Mouse (Mus musculus) gastrocnemius, adult 8-10 months (tissue): ENCODE measurements around the gene Carf. TPM values are rescaled to one million over a fixed set of nuclear protein-coding genes. Genes with fewer than 3 reads are reported as not detected.
A peak's percentile ranks its signal among the peaks of the same experiment; 100 is the strongest.

Experiments
- DNase-seq, 2 experiments: peaks; one replicate each; pipeline ENCODE4 v3.0.0; 2022; ENCODE audit warnings: low spot score in 2 of 2
- total RNA-seq, 4 experiments: library from RNA; stranded (reverse); gene quantifications; 2 replicates each; pipeline ENCODE4 v1.2.4; 2022

The Carf gene
- total RNA-seq, 4 experiments from 2014 or later: 5.3 to 8.2 (median 6.5) TPM

DNA sequence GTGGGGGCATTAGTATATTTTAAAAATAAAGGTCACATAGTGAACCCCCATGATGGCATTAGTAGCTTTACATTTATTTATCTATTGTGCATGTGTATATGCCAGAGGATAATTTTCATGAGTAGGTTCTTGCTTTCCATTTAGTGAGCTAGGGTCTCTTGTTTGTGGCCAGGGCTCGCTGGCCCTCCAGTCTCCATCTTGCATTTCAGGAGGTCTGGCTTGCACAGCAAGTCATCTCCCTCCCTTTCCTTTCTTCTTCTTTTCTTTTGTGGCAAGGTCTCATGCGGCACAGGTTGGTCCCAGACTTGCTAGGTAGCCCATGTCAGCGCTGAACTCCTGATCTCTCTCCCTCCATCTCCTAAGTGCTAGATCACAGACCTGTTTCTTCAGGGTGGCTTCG is 81.3 kb downstream of the Carf start:
- no peak for DNase-seq

GRCm38 (mm10) chr1:60179932-60180783 is 82.1 kb downstream of the Carf start, which contains the start of gene Nbeal1:
TSS of gene Nbeal1 (plus strand) at chr1:60180599.
- DNase-seq: peak; percentile 97 to 99

DNA sequence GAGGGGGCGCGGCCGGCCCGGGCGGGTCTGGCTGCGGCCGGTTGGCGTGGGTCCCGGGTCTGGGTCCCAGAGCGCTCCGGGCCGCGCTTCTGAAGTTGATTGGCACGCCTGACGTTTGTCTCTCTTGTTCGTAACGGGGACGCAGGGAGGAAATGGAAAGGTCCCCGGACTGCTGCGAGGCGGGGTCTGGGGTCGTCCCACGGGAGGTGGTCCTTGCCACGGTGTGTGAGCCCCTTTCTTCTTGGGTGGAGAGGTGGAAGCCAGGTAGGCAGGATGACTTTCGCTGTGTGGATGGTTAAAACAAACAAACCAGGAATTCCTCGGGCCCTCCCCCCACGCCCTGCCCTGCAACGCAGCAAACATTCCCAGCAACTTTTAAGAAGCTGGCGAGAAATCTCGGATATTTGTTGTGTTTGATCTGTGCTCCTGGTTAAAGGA is 82.8 kb downstream of the Carf start:
- DNase-seq: no peak

GRCm38 (mm10) chr1:60188454-60188853 is 90.4 kb downstream of the Carf start:
- DNase-seq: no peak

- no peak for DNase-seq
Observed at GRCm38 (mm10) chr1:60196813-60197212, 98.8 kb downstream of the Carf start.

GRCm38 (mm10) chr1:60199006-60199405 is 101.0 kb downstream of the Carf start:
- DNase-seq: no peak

Other genes with a start within 250 kb of the Carf start
- 1 to 10 TPM; 4.1 to 5.9 (median 5.1) TPM for gene Fam117b, start 185.2 kb upstream of the Carf start, total RNA-seq
- gene Ica1l, start 55.1 kb upstream of the Carf start, total RNA-seq: under 1 TPM; 0.17 to 0.46 (median 0.36) TPM
- 10 to 100 TPM; 11.7 to 14.7 (median 13.3) TPM for gene Wdr12, start 398 bp downstream of the Carf start, total RNA-seq
- 10 to 100 TPM; 24.7 to 29.0 (median 27.4) TPM for gene Nbeal1, start 82.4 kb downstream of the Carf start, total RNA-seq
- 1 to 10 TPM; 3.7 to 5.2 (median 5.1) TPM for gene Cyp20a1, start 245.1 kb downstream of the Carf start, total RNA-seq